Mouse (Mus musculus): ENCODE data around the gene Drd5. TPM values are rescaled to one million over a fixed set of nuclear protein-coding genes. Genes with fewer than 3 reads are reported as not detected.

The Drd5 gene
- total RNA-seq (2012; rRNA removed), result not detected in 2 replicates
- not detected in 2 replicates for total RNA-seq (2014; rRNA removed)
- not detected in 2 replicates for polyA plus RNA-seq (2012; ENCODE audit: insufficient read length, low read depth)

DNA sequence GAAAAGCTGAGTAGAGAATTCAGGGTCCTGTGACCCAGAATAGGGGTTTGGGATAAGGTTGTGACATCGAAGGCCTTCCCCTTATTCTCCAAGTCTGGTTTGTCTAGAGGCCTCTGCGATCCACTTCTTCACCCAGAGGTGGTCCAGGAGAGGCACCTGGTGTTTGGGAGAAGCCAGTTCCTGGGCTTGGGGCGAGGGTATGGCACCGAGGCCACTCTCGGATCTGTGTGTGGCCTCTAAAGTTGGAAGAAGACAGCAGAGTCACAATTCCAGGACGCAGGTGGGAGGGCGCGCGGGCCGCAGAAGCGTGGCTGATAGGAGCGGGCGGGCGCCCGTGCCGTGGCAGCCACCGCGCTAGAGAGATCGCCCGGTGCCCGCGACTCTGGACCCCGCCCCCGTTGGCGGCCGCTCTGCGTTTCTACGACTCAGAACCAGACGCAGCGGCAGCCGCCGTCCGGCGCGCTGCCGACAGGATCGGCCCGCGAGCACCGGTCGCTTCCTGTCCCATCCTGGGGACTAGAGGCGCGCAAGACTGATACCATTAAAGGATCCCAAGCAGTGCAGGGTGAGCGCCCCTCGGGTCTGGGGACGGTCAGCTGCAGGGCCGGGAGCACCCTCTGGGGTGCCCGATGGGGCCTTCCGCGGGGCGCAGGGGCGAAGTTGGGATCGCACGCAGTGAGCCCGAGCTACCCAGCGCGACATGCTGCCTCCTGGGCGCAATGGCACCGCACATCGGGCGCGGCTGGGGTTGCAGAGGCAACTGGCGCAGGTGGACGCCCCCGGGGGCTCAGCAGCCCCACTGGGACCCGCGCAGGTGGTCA is at the start of gene Drd5:
Gene Drd5, plus strand, starts transcription at position 402 of the 821 bp plus-strand sequence.
- in situ Hi-C loops (cut with MboI; ENCODE audit: low pct_ligation_motif_present, low pct_unique_long_range_greater_than_20kb, low sequenced_read_pairs) (loop anchor here (25.0 kb wide), 1 partner anchor 293 kb away; no protein-coding TSS in a partner anchor), dilution Hi-C loops (cut with MboI; ENCODE audit: extremely low pct_ligation_motif_present, extremely low pct_unique_long_range_greater_than_20kb, low sequenced_read_pairs) (no loop called here)
- no peak for DNase-seq (ENCODE audit: extremely low read depth)
- H3K36me3 ChIP-seq (replicated peaks in 1 of 2; ENCODE audit: control insufficient read depth in 1 of 2, insufficient read depth in 1 of 2, low read length in 1 of 2), result no peaks in the 10 kb centered on the region
- TF ChIP-seq UBTF (IDR thresholded peaks at IDR 0.05; ENCODE audit: low read depth, low read length) (no peak), MAZ (IDR thresholded peaks at IDR 0.05; ENCODE audit: low read depth, low read length) (no peak), E2F4 (IDR thresholded peaks at IDR 0.05; ENCODE audit: insufficient replicate concordance, low read depth, low read length) (no peak), ZNF384 (IDR thresholded peaks at IDR 0.05; ENCODE audit: low read depth, low read length) (no peak), EP300 (IDR thresholded peaks at IDR 0.05; ENCODE audit: low read length) (no peak), POLR2A (IDR thresholded peaks at IDR 0.05; ENCODE audit: low read depth, low read length) (no peak), NELFE (IDR thresholded peaks at IDR 0.05; ENCODE audit: low read depth, low read length) (no peak), RAD21 (IDR thresholded peaks at IDR 0.05; ENCODE audit: low read depth, low read length) (no peak), MYC (IDR thresholded peaks at IDR 0.05; ENCODE audit: low read depth, low read length) (no peak), ZKSCAN1 (IDR thresholded peaks at IDR 0.05; ENCODE audit: borderline replicate concordance, low read depth, low read length) (no peak), CHD1 (IDR thresholded peaks at IDR 0.05; ENCODE audit: low read depth, low read length) (no peak), JUND (conservative IDR thresholded peaks at IDR 0.05; ENCODE audit: low read depth, low read length) (no peak), MXI1 (IDR thresholded peaks at IDR 0.05; ENCODE audit: low read depth, low read length) (no peak), SMC3 (IDR thresholded peaks at IDR 0.05; ENCODE audit: low read depth, low read length) (no peak), MAFK (IDR thresholded peaks at IDR 0.05; ENCODE audit: insufficient replicate concordance, low read length) (no peak), USF1 (IDR thresholded peaks at IDR 0.05; ENCODE audit: low read depth, low read length) (no peak), KAT2A (IDR thresholded peaks at IDR 0.05; ENCODE audit: insufficient replicate concordance, low read length) (no peak)
- no peak within 1 kb of the TSS for H3K4me3 ChIP-seq (replicated peaks in 1 of 3; ENCODE audit: low read depth in 2 of 3, low read length in 2 of 3, poor library complexity in 1 of 3)
- H3K9me3 ChIP-seq (replicated peaks; ENCODE audit: low read length), result peaks cover 12% of the 10 kb centered on the region
- H3K27ac ChIP-seq (ENCODE audit: insufficient read depth, low read depth), result no peak within 1 kb of the TSS
- peaks cover 29% of the 10 kb centered on the region for H3K27me3 ChIP-seq (replicated peaks)
- no peak within 1 kb of the TSS for H3K4me2 ChIP-seq (ENCODE audit: insufficient read depth, low read depth, poor library complexity, severe bottlenecking)
- peaks cover 4 to 17% of the 10 kb centered on the region in 2 experiments; a peak in 3 of 4 replicates for H3K4me1 ChIP-seq (ENCODE audit: control insufficient read depth in 1 of 2, insufficient read depth in 2 of 2)
- no peaks in the 10 kb centered on the region for H3K79me2 ChIP-seq (replicated peaks; ENCODE audit: control insufficient read depth, extremely low read depth, insufficient read depth, poor library complexity, severe bottlenecking)
- no peak within 1 kb of the TSS for H3K9ac ChIP-seq (ENCODE audit: insufficient read depth, low read depth)

DNA sequence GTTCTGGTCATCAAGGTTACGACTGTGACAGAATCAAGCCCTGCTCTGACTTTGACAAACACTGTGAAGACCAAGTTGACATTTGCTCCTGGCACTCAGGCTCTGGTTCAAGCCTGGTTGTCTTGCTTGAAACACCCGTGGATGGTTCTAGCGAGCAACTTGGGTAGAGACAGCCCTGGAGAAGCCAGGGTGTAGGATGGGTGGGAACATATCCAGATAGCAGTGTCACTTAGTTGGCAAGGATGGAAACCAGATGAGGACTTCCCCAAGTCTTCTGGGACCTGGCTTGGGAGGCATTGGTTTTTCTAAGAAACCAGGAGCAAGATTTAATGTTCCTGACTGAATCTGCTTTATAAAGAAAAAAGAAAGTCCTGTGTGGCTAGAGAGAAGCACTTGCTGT is 48.2 kb upstream of the Drd5 start:
- Histone ChIP-seq H3K9ac (ENCODE audit: insufficient read depth, low read depth) (no peak overlapping the region), H3K27me3 (replicated peaks) (no peaks in the 10 kb centered on the region), H3K4me1 (ENCODE audit: control insufficient read depth in 1 of 2, insufficient read depth in 2 of 2) (peaks cover 2 to 5% of the 10 kb centered on the region in 2 experiments; a peak in 1 of 4 replicates), H3K36me3 (replicated peaks in 1 of 2; ENCODE audit: control insufficient read depth in 1 of 2, insufficient read depth in 1 of 2, low read length in 1 of 2) (peaks cover 35 to 63% of the 10 kb centered on the region in 2 experiments), H3K4me2 (ENCODE audit: insufficient read depth, low read depth, poor library complexity, severe bottlenecking) (no peak overlapping the region), H3K9me3 (replicated peaks; ENCODE audit: low read length) (no peaks in the 10 kb centered on the region), H3K4me3 (replicated peaks in 1 of 3; ENCODE audit: low read depth in 2 of 3, low read length in 2 of 3, poor library complexity in 1 of 3) (no peak overlapping the region), H3K27ac (ENCODE audit: insufficient read depth, low read depth) (no peak overlapping the region), H3K79me2 (replicated peaks; ENCODE audit: control insufficient read depth, extremely low read depth, insufficient read depth, poor library complexity, severe bottlenecking) (no peaks in the 10 kb centered on the region)
- TF ChIP-seq ELF1 (IDR thresholded peaks at IDR 0.05; ENCODE audit: low read depth, low read length) (no peak), TCF12 (IDR thresholded peaks at IDR 0.05; ENCODE audit: low read depth, low read length) (no peak), ZMIZ1 (IDR thresholded peaks at IDR 0.05; ENCODE audit: low read depth, low read length) (no peak), ZNF384 (IDR thresholded peaks at IDR 0.05; ENCODE audit: low read depth, low read length) (no peak), CTCF (conservative IDR thresholded peaks at IDR 0.05 in 1 of 2, IDR thresholded peaks at IDR 0.05 in 1 of 2; ENCODE audit: low read depth in 2 of 2, low read length in 2 of 2) (no peak), BHLHE40 (IDR thresholded peaks at IDR 0.05; ENCODE audit: low read depth, low read length) (no peak), ZKSCAN1 (IDR thresholded peaks at IDR 0.05; ENCODE audit: borderline replicate concordance, low read depth, low read length) (no peak), KAT2A (IDR thresholded peaks at IDR 0.05; ENCODE audit: insufficient replicate concordance, low read length) (no peak), EP300 (IDR thresholded peaks at IDR 0.05; ENCODE audit: low read length) (no peak)
- in situ Hi-C loops (cut with MboI; ENCODE audit: low pct_ligation_motif_present, low pct_unique_long_range_greater_than_20kb, low sequenced_read_pairs) (no loop called here), dilution Hi-C loops (cut with MboI; ENCODE audit: extremely low pct_ligation_motif_present, extremely low pct_unique_long_range_greater_than_20kb, low sequenced_read_pairs) (no loop called here)
- DNase-seq (ENCODE audit: extremely low read depth), result no peak

Data from CH12.LX (cell line).